ENCODE assay signal across 9 mouse cellular contexts in genomic region chr10:76664156-76665115, GRCm38 (mm10). TPM values are rescaled to one million over a fixed set of nuclear protein-coding genes. Genes with fewer than 3 reads are reported as not detected.
DNase-seq lines count a peak whose midpoint lies in the region; ATAC-seq and TF ChIP-seq lines count a peak whose summit lies in the region.
"Had no signal": no experiment of that assay in that cellular context is flagged by ENCODE, and none has a peak within 500 bp of the region (broad histone marks: within the 10 kb centered on the region; RNA-seq: fewer than 3 reads in every experiment).

No protein-coding gene starts in this region.

- H3K4me2 ChIP-seq in stomach, embryonic 15.5 days, result no peak overlapping the region
- H3K4me2 ChIP-seq in midbrain, embryonic 11.5 days, result no peak overlapping the region
- H3K4me2 ChIP-seq: hindbrain, embryonic 15.5 days had no signal

- no peaks in the 10 kb centered on the region for H3K79me2 ChIP-seq in C2C12 (ENCODE audit: control insufficient read depth, insufficient read depth)

- peaks cover 3% of the 10 kb centered on the region for H3K27me3 ChIP-seq in C2C12 (ENCODE audit: control insufficient read depth, insufficient read depth, insufficient read length)
- H3K27me3 ChIP-seq in stomach, embryonic 15.5 days (replicated peaks), result no peaks in the 10 kb centered on the region
- no peaks in the 10 kb centered on the region for H3K27me3 ChIP-seq in forebrain, embryonic 10.5 days (ENCODE audit: poor library complexity, severe bottlenecking)
- H3K27me3 ChIP-seq in midbrain, embryonic 11.5 days (ENCODE audit: control insufficient read depth, insufficient read depth, low read length), result no peaks in the 10 kb centered on the region
- H3K27me3 ChIP-seq: hindbrain, embryonic 15.5 days had no signal

- H3K4me1 ChIP-seq in stomach, embryonic 15.5 days, result 0 out of 2 replicates have a peak, but pooled peaks cover 7% of the 10 kb centered on the region
- no peaks in the 10 kb centered on the region for H3K4me1 ChIP-seq in forebrain, embryonic 10.5 days
- no peaks in the 10 kb centered on the region for H3K4me1 ChIP-seq in midbrain, embryonic 11.5 days (ENCODE audit: control insufficient read depth, insufficient read depth, low read length)
- H3K4me1 ChIP-seq: hindbrain, embryonic 15.5 days had no signal

- peak; percentile 80 for ATAC-seq in stomach, embryonic 15.5 days (ENCODE audit: insufficient read depth, low FRiP score, low read depth)
- ATAC-seq in midbrain, embryonic 11.5 days (ENCODE audit: low FRiP score), result no peak
- no peak for ATAC-seq in activated CD4-positive, CD25-positive, alpha-beta regulatory T cell, adult 4 months

- TF ChIP-seq CTCF in C2C12 (IDR thresholded peaks at IDR 0.05; ENCODE audit: control insufficient read depth, insufficient read depth, insufficient read length), result no peak

- H3K9me3 ChIP-seq in stomach, embryonic 15.5 days, result no peaks in the 10 kb centered on the region
- H3K9me3 ChIP-seq in forebrain, embryonic 10.5 days, result peaks cover 9% of the 10 kb centered on the region; the same call in 1 of the 2 replicates
- H3K9me3 ChIP-seq in midbrain, embryonic 11.5 days (ENCODE audit: control insufficient read depth, low read length), result no peaks in the 10 kb centered on the region
- H3K9me3 ChIP-seq: hindbrain, embryonic 15.5 days had no signal

- peak; percentile 62 for DNase-seq in adrenal gland, postnatal 25 days
- peak; percentile 78 for DNase-seq in heart, adult 8-10 months (ENCODE audit: low spot score)
- DNase-seq in kidney, postnatal 36 days, result peak; percentile 63 to 72
- no peak for DNase-seq in forebrain, embryonic 10.5 days (ENCODE audit: extremely low spot score, low spot score)
- no peak for DNase-seq in midbrain, embryonic 11.5 days (ENCODE audit: low spot score, missing footprints)

- H3K4me3 ChIP-seq in C2C12 (ENCODE audit: insufficient read depth, poor library complexity, severe bottlenecking), result no peak overlapping the region
- no peak overlapping the region for H3K4me3 ChIP-seq in stomach, embryonic 15.5 days (replicated peaks)
- no peak overlapping the region for H3K4me3 ChIP-seq in forebrain, embryonic 10.5 days
- no peak overlapping the region for H3K4me3 ChIP-seq in midbrain, embryonic 11.5 days (ENCODE audit: low read depth, low read length)
- H3K4me3 ChIP-seq: hindbrain, embryonic 15.5 days had no signal

- no peaks in the 10 kb centered on the region for H3K36me3 ChIP-seq in C2C12 (ENCODE audit: control insufficient read depth, insufficient read depth)
- H3K36me3 ChIP-seq in stomach, embryonic 15.5 days, result no peaks in the 10 kb centered on the region
- no peaks in the 10 kb centered on the region for H3K36me3 ChIP-seq in forebrain, embryonic 10.5 days (replicated peaks)
- H3K36me3 ChIP-seq in midbrain, embryonic 11.5 days (ENCODE audit: control insufficient read depth, insufficient read depth, low read length), result no peaks in the 10 kb centered on the region
- H3K36me3 ChIP-seq: hindbrain, embryonic 15.5 days had no signal

- peak overlapping the region; percentile 83 for H3K27ac ChIP-seq in stomach, embryonic 15.5 days
- no peak overlapping the region for H3K27ac ChIP-seq in forebrain, embryonic 10.5 days
- no peak overlapping the region for H3K27ac ChIP-seq in midbrain, embryonic 11.5 days (ENCODE audit: low read depth, low read length)
- H3K27ac ChIP-seq: hindbrain, embryonic 15.5 days had no signal

- 56% methylated on average over 20 of the region's 20 CpGs for WGBS in stomach, embryonic 15.5 days
- 89% methylated on average over 20 of the region's 20 CpGs for WGBS in forebrain, embryonic 10.5 days
- WGBS in midbrain, embryonic 11.5 days, result 81% methylated on average over 20 of the region's 20 CpGs

- H3ac ChIP-seq in C2C12 (ENCODE audit: control insufficient read depth, insufficient read length, low read depth), result no peak overlapping the region

- no peaks in the 10 kb centered on the region for H3K79me3 ChIP-seq in C2C12 (ENCODE audit: low read depth)

- no peak overlapping the region for H3K9ac ChIP-seq in stomach, embryonic 15.5 days
- H3K9ac ChIP-seq in midbrain, embryonic 11.5 days (ENCODE audit: low read length), result no peak overlapping the region
- H3K9ac ChIP-seq: hindbrain, embryonic 15.5 days had no signal

TF ChIP-seq in C2C12, 6 proteins besides CTCF, POLR2A, EP300 and RAD21:
- TF ChIP-seq CEBPB (IDR thresholded peaks at IDR 0.05; ENCODE audit: low read depth), result peak; percentile 78
- TF ChIP-seq MYOD1 (IDR thresholded peaks at IDR 0.05; ENCODE audit: control insufficient read depth, insufficient read length, low read depth), result no peak

RNA-seq across cellular contexts. Expression of gene Col6a2, which starts 41.0 kb away (rescaled TPM):
- polyA plus RNA-seq in C2C12 (2012; fragmentation: generic; extraction: Trizol), result 0.39 TPM
- total RNA-seq in adrenal gland, postnatal 25 days (2021), result 29.1 and 32.0 TPM in 2 replicates
- 10 to 100 TPM; 27.7 to 45.4 (median 40.4) TPM for total RNA-seq in heart, adult 8-10 months (2022)
- polyA plus RNA-seq in stomach, embryonic 15.5 days (2015; fragmentation: Nextera tagmentation; extraction: Ambion mirVana), result 294 and 297 TPM in 2 replicates
- polyA plus RNA-seq in forebrain, embryonic 10.5 days (2016; fragmentation: Nextera tagmentation; extraction: Ambion mirVana), result 5.4 and 5.9 TPM in 2 replicates
- polyA plus RNA-seq in midbrain, embryonic 11.5 days (2014; fragmentation: Nextera tagmentation; extraction: Ambion mirVana), result 10.7 and 10.8 TPM in 2 replicates
- polyA plus RNA-seq in activated CD4-positive, CD25-positive, alpha-beta regulatory T cell, adult 4 months (2017; shearing (Covaris generic)), result under 1 TPM in 1 of 2 experiments, not detected in 1; 0.13 TPM

Comparison
In these comparisons a context has a peak if more than half of its experiments do, and no peak if none do; other contexts are left out.
1. DNase-seq: peak in adrenal gland, postnatal 25 days (single experiment), heart, adult 8-10 months (single experiment) and kidney, postnatal 36 days (2 of 2); none in forebrain, embryonic 10.5 days (single experiment) and midbrain, embryonic 11.5 days (single experiment).
2. RNA of gene Col6a2, which starts 41.0 kb away (polyA plus RNA-seq): 294 to 297 TPM in stomach, embryonic 15.5 days; 10.7 to 10.8 TPM in midbrain, embryonic 11.5 days, 5.4 to 5.9 TPM in forebrain, embryonic 10.5 days, 0.39 TPM in C2C12 (single experiment) and 0.13 TPM in activated CD4-positive, CD25-positive, alpha-beta regulatory T cell, adult 4 months; every median in the first group is over 10 times any median in the second.